Mouse (Mus musculus) small intestine, adult 2 months (tissue): Measurements from ENCODE around the gene Megf11.

ENCODE experiments used
- CTCF ChIP-seq: fragments of 200-500 bp; IDR thresholded peaks from 2 replicates; pipeline ENCODE4 v1.5.1; 2012; ENCODE audit warnings: low read depth, mild to moderate bottlenecking, control low read depth, inconsistent platforms, low read length, moderate library complexity, mixed read lengths; ENCODE audit not compliant: insufficient replicate concordance, insufficient read length; ENCODE audit errors: extremely low read depth
- POLR2A ChIP-seq: fragments of 200-500 bp; IDR thresholded peaks from 2 replicates; pipeline ENCODE4 v1.6.1; 2012; ENCODE audit warnings: low read depth, mild to moderate bottlenecking, control low read depth, inconsistent platforms, low read length, moderate library complexity

DNA sequence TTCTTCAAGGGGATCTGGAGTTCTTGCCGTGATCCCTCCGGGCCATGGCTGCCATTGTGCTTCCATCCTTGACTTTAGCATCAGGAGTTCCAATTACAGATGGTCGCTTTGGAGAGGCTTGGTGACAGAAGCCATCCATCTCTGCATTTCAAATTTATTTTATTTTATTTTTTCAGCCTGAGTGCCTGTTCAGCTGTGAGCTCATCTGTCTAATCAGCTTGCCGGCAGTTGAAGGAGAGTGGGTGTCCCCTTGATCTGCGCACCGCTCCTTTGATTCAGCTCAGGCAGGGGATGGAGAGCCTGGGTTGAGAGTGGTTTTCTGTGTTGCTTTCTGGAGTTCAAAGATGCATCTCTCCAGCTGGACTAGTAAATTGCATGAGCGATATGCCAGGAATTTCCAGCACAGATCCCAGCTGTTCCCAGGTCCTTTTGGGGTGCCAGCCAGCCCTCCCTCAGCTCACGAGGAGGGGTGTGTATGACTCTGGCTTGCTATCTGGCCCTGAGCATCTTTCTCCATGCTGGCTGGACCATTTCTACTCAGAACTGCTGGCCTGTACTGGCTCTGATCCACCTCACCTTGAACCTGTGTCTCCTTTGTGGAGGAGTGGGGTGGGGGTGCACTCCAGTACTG lies 36.7 kb downstream of the Megf11 start:
- TF ChIP-seq CTCF: no peak
- TF ChIP-seq POLR2A: no peak
